Mouse (Mus musculus): ENCODE results near the gene Fgf4. TPM values are rescaled to one million over a fixed set of nuclear protein-coding genes. Genes with fewer than 3 reads are reported as not detected.
A peak's percentile ranks its signal among the peaks of the same experiment; 100 is the strongest.

Gene Fgf4
- polyA plus RNA-seq, 1 experiment from 2014 or later: not detected

GRCm38 (mm10) chr7:144908705-144909104 lies 61.5 kb downstream of the Fgf4 start:
- CTCF ChIA-PET: no interaction called here
- POLR2A ChIA-PET: no interaction called here
- ATAC-seq (no peak), DNase-seq (ENCODE audit: low read depth, low spot score) (no peak)
- in situ Hi-C loops (cut with MboI; ENCODE audit: low pct_unique_long_range_greater_than_20kb): no loop called here
- TF ChIP-seq CTCF (IDR thresholded peaks at IDR 0.05): no peak
- no peaks in the 10 kb centered on the region for H3K27me3 ChIP-seq

GRCm38 (mm10) chr7:144911121-144911520 lies 64.0 kb downstream of the Fgf4 start:
- no peak for ATAC-seq
- H3K27me3 ChIP-seq: no peaks in the 10 kb centered on the region
- POLR2A ChIA-PET: no interaction called here
- TF ChIP-seq CTCF (IDR thresholded peaks at IDR 0.05): no peak
- no peak for DNase-seq (ENCODE audit: low read depth, low spot score)
- CTCF ChIA-PET: no interaction called here
- in situ Hi-C loops (cut with MboI; ENCODE audit: low pct_unique_long_range_greater_than_20kb): no loop called here

GRCm38 (mm10) chr7:144912897-144913296 lies 65.7 kb downstream of the Fgf4 start:
- no peak for TF ChIP-seq CTCF (IDR thresholded peaks at IDR 0.05)
- in situ Hi-C loops (cut with MboI; ENCODE audit: low pct_unique_long_range_greater_than_20kb): no loop called here
- ChIA-PET POLR2A (no interaction called here), CTCF (no interaction called here)
- no peak for ATAC-seq
- no peak for DNase-seq (ENCODE audit: low read depth, low spot score)
- no peaks in the 10 kb centered on the region for H3K27me3 ChIP-seq

GRCm38 (mm10) chr7:144914296-144914947 lies 67.3 kb downstream of the Fgf4 start:
- in situ Hi-C loops (cut with MboI; ENCODE audit: low pct_unique_long_range_greater_than_20kb): no loop called here
- H3K27me3 ChIP-seq: no peaks in the 10 kb centered on the region
- POLR2A ChIA-PET: no interaction called here
- DNase-seq (ENCODE audit: low read depth, low spot score): no peak
- TF ChIP-seq CTCF (IDR thresholded peaks at IDR 0.05): no peak
- CTCF ChIA-PET: no interaction called here
- ATAC-seq: peak; percentile 72

Other genes with a start within 250 kb of the Fgf4 start
- gene Ano1, start 95.4 kb upstream of the Fgf4 start, polyA plus RNA-seq (2021): 0.49 TPM
- gene Fgf3, start 9.3 kb upstream of the Fgf4 start, polyA plus RNA-seq (2021): not detected
- 0.10 TPM for gene Fgf15, start 49.2 kb downstream of the Fgf4 start, polyA plus RNA-seq (2021)
- gene LTO1, start 67.7 kb downstream of the Fgf4 start, polyA plus RNA-seq (2021): 35.9 TPM
- 110 TPM for gene Ccnd1, start 92.6 kb downstream of the Fgf4 start, polyA plus RNA-seq (2021)